Mouse (Mus musculus) thymus, postnatal 25 days (tissue): ENCODE data around the gene 5430419D17Rik.

Experiments used
- DNase-seq: peaks from one replicate; pipeline ENCODE4 v3.0.0; 2022

5430419D17Rik gene

GRCm38 (mm10) chr7:131174121-131174520 lies at the start of gene 5430419D17Rik:
5430419D17Rik (plus strand) TSS chr7:131174402.
- DNase-seq = no peak

DNA sequence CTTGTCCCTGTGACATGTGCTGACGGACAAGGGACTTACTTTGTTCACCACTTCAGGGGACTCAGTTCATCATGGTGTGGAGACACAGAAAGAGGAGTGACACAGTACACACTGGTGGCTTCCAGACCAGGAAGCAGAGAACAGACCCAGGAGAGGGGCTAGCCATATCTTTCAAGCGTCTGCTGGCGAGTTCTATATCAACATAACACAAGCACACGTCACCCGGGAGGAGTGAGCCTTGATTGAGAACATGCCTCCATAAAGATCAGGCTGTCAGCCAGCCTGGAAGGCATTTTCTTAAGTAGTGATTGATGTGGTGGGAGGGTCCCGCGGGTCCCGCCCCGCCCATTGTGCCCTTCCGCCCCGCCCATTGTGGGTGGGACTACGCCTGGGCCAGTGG lies 44.2 kb upstream of the 5430419D17Rik start:
- no peak for DNase-seq

GRCm38 (mm10) chr7:131133181-131133580 lies 41.0 kb upstream of the 5430419D17Rik start:
- no peak for DNase-seq

GRCm38 (mm10) chr7:131146214-131146613 lies 28.0 kb upstream of the 5430419D17Rik start, which contains the start of gene 4933402N03Rik:
4933402N03Rik (minus strand) TSS chr7:131146314.
- no peak for DNase-seq

DNA sequence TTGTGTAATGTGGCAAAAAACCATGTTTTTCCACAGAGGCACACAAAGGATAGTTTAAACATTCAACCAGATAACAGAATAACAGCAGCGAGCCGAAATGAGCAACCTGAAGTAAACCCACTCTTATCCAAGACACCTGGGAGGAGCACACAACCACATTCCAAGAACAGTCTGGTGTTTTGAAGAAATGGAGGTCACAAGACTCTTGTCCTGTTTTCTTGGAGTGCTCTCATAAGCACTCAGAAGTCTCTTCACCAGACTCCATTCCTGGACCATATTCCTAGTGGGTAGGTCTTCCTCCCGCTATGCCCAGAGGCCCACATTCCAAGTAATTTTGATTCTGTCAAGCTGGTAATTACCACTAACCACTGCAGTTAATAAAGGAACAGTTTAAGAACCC lies 24.0 kb upstream of the 5430419D17Rik start:
- no peak for DNase-seq

- no peak for DNase-seq
Observed at GRCm38 (mm10) chr7:131153044-131153443, 21.2 kb upstream of the 5430419D17Rik start.

GRCm38 (mm10) chr7:131162251-131162650 lies 12.0 kb upstream of the 5430419D17Rik start:
- DNase-seq = no peak

DNA sequence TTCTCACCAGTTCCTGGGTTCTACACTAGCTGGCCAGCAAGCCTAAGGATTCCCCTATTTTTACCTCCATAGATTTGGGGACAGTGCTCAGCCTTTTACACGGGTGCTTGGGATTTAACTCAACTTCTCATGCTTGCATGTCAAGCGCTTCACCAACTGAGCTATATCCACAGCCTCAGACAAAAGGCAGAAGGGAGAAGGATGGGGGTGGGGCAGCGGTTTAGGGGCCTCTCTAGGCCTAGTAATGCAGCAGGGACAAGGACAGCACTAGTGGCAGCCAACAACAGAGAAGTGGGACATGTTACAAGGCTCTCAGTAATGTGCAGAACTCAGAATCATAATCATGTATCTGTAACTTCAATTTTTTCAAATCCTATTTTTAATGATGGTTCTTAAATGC lies 6.4 kb upstream of the 5430419D17Rik start:
- DNase-seq = peak; percentile 32

DNA sequence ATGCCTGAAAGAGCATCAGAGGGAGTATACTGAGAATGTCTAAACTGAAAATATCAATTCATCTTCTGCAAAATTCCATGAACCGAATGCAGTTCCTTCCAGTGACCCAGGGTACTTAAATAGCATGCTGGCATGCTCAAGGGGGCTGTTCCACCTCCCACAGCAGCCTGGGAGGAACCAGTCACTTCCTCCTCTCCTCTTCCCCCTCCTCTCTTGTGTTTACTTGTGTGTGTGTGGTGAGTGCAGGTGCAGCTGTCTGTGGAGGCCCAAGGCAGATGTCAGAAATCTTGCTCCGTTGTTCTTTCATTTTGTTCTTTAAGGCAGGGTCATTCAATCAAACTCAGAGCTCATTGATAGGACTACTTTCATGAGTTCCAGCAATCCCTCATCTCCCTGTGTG lies 5.1 kb upstream of the 5430419D17Rik start:
- DNase-seq = peak; percentile 46

DNA sequence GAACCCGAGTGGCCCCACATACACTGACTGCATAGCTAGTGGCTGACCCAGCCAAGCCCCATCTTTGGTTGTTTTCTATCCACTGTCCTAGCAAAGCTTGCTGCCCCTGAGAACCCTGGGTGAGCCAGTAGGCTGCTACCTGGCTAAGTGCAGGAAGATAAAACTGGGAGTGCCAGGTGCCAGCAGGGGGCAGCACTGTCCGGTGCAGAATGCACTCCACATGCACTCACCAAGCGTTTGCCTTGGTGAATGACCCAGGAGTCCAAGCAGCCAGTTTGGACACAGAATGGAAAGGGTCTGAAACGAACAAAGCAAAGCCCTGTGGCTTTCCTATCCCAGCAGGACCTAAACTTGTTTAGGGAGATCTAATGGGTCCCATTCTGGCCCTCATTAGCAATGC lies 8.5 kb downstream of the 5430419D17Rik start:
- peak; percentile 62 for DNase-seq

GRCm38 (mm10) chr7:131184339-131184738 lies 10.1 kb downstream of the 5430419D17Rik start:
- DNase-seq = no peak

- DNase-seq = no peak
Observed at GRCm38 (mm10) chr7:131187047-131187446, 12.8 kb downstream of the 5430419D17Rik start.

GRCm38 (mm10) chr7:131187996-131188395 lies 13.8 kb downstream of the 5430419D17Rik start:
- DNase-seq = no peak

DNA sequence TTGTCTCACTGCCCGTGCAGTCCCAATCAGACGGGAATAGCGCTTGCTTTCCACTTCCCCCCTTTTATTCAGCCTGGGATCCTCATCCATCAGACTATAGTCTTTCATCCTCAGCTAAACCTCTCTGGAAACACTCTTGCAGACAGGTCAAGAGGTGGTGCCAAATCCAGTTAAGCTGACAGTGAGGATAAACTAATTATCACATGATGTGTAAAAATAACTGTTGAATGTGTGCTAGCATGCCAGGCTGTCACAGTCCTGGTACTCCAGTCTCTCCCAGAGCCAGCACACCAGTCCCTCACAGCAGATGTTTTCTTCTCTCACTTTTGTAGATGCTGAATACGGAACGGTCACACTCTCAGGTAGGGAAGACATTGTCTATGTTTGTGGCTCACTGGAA lies 48.9 kb downstream of the 5430419D17Rik start:
- DNase-seq = no peak

DNA sequence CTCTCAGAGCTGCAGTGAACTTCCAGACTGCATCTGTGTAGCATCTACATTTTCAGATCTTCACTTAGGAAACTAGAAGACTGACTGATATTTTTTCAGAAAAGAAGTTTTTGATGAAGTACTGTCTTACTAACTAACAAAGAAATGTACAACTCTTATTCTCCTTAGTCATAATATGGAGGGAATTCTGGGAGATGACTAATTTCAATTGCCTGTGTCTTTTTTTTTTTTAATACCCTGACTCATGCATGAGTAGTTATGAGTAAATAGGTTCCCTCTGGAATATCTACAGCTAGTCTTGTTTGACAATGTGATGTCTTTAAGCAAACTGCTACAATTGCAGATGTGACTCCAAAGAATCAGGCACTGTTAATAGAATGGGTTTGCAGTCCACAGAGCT lies 61.9 kb downstream of the 5430419D17Rik start:
- DNase-seq = no peak

DNA sequence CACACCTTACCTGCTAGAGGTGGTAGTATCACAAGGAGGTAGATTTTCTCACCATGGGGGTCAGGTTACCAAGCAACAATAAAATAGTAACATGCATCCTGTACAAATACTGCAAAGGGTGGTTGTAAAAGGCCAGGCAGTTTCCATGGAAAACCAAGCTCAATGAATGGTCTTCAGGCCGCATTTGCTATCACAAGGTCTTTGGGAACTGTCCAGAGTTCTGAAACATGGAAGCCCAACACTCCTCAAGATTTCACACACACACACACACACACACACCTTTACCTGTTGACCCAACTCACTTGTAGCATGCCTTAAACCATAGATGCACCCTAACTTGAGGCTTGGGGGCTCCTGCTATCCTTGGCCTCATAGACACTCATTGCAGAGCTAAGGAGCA lies 70.8 kb downstream of the 5430419D17Rik start:
- no peak for DNase-seq

GRCm38 (mm10) chr7:131256841-131257240 lies 82.6 kb downstream of the 5430419D17Rik start:
- no peak for DNase-seq

DNA sequence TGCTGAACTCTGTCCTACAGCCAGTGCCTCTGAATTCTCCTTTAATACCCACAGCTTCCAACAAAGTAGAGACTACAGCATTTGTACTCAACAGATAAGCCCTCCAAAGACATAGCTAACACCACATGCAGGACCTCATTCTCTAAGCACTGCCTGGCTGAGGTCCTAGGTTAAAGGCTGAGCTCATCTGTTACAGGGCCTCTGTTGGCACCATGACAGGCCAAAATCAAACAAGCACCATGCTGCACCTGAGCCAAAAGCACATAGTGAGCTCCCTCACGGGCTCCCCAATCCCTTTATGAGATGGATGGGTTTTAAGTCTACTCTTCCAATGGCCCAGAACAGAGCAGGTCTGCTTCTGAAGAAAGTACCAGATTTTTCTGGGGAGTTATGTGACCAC lies 83.1 kb downstream of the 5430419D17Rik start:
- DNase-seq = no peak

- DNase-seq = no peak
Observed at GRCm38 (mm10) chr7:131260946-131261345, 86.7 kb downstream of the 5430419D17Rik start.

- no peak for DNase-seq
Observed at GRCm38 (mm10) chr7:131264251-131264650, 90.0 kb downstream of the 5430419D17Rik start.

GRCm38 (mm10) chr7:131265851-131266250 lies 91.6 kb downstream of the 5430419D17Rik start:
- DNase-seq = no peak

- no peak for DNase-seq
Observed at GRCm38 (mm10) chr7:131297151-131297550, 122.9 kb downstream of the 5430419D17Rik start.

DNA sequence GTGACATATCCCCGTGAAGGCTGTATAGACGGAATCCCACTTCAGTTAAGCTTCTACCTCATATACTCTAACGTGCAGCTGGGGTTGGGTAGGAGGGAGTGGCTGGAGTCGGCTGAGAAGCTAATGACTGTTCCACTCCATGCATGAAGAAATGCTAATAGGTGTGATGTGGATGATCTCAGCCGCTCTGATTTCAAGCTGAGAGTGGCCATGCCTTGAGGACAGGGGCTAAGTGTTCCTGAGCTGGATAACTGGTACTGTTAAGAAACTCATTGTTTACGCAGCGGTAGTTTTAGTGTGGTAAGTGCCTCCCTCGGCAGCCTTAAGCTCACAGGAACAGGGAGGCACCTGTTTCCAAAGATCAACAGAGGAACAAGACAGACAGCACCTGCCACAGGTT lies 129.1 kb downstream of the 5430419D17Rik start:
- DNase-seq = no peak

- DNase-seq = no peak
Observed at GRCm38 (mm10) chr7:131306733-131307132, 132.5 kb downstream of the 5430419D17Rik start.

DNA sequence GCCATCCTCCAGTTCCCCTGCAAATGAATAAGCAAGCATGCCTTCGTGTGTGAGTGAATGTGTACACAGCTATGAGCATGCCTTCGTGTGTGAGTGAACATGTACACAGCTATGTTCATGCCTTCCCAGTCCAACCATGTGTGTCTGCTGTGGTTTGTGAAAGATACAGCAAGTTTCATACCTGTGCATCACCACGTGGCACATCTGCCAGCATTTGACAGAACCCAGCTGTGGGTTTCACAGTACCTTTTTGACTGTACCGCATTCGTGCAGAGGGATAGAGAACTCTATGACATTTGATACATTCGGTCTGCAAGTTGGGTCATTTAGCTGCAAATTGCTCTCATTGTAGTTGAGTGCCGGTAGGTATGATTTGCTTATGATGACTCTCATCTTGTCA lies 140.3 kb downstream of the 5430419D17Rik start:
- DNase-seq = no peak

DNA sequence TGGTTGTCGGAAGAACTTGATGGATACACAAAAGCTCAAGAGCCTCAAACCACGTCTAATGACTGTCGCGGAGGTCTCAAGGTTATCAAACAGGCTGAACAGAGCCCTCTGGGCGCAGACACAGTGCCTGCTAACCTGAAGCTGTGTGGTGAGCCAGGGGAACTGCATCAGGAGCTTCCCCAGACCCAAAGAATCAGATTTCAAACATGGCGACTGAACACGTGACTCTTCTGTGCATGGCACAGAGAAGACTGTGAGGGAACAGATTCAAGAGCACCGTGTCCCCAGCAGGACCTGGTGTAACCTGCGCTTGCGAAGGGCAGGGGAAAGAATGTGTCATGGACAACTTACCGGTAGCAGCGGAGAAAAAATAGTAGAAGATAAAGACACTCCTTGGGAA lies 143.4 kb downstream of the 5430419D17Rik start:
- DNase-seq = no peak
